Mouse (Mus musculus): ENCODE data around the gene Eps8l2. TPM values are rescaled to one million over a fixed set of nuclear protein-coding genes. Genes with fewer than 3 reads are reported as not detected.
"Not testable (repeated sequence)": the region's sequence is repeated elsewhere in the genome, so short reads cannot be mapped to it uniquely, and the experiment has no call there.

Gene Eps8l2
- polyA plus RNA-seq, 2 experiments from 2014 or later, result not detected

DNA sequence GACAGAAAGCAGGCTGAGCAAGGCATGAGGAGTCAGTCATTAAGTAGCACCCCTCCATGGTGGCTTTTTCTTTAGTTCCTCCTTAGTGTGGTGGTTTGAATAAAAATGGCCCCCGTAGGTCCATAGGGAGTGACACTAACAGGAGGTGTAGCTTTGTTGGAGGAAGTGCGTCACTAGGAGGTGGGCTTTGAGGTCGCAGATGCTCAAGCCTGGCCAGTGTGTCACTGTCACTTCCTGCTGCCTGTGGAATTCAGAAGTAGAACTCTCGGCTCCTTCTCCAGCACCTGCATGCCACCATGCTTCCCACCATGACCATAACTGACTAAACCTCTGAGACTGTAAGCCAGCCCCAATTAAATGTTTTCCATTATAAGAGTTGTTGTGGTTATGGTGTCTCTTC, 28.7 kb downstream of the Eps8l2 start:
- no peak for ATAC-seq

DNA sequence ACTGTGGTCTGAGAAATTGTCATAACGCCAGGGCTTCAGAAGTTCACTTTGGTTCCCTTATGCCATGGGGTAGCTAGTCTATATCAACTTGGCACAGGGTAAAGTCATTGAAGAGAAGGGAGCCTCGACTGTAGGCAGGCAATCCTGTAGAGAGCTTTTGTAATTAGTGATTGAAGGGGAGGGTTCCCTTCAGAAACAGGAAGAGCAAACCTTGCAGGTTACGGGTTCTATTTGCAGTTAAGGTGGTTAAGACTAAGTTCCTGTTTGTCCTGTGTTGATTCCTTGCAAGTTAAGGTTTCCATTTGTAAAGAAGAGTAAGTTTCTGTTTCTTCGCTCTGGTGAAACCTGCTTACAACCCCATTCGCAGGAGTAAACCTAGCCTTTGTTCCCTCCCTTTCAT, 31.2 kb downstream of the Eps8l2 start:
- ATAC-seq, result peak; percentile 88

- no peak for ATAC-seq
These were observed 33.4 kb downstream of the Eps8l2 start for GRCm38 (mm10) chr7:141371942-141372595.

- ATAC-seq, result no peak
These were observed 34.9 kb downstream of the Eps8l2 start for GRCm38 (mm10) chr7:141373611-141374010.

DNA sequence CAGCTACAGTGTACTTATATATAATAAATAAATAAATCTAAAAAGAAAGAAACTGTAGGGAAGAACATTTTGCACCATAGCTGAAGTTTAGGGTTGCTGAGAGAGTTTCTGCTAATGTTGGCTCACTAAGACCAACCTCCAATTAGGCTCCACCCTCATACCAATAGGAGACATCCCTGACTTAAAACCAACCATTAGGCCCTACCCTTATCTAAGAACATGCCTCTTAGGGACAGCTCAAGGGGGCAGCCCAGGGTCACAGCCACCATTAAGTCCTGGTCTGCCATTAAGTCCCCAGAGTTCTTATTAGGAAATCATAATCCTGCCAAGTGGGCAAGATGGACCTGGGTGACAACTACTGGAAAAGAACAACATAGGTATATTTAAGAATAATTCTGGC, 35.7 kb downstream of the Eps8l2 start:
- no peak for ATAC-seq

GRCm38 (mm10) chr7:141379584-141379983, 40.9 kb downstream of the Eps8l2 start:
- no peak for ATAC-seq

GRCm38 (mm10) chr7:141381068-141381835, 42.6 kb downstream of the Eps8l2 start:
- ATAC-seq, result no peak

- ATAC-seq, result no peak
These were observed 49.3 kb downstream of the Eps8l2 start for GRCm38 (mm10) chr7:141387807-141388486.

- ATAC-seq, result no peak
These were observed 49.9 kb downstream of the Eps8l2 start for GRCm38 (mm10) chr7:141388487-141389109.

DNA sequence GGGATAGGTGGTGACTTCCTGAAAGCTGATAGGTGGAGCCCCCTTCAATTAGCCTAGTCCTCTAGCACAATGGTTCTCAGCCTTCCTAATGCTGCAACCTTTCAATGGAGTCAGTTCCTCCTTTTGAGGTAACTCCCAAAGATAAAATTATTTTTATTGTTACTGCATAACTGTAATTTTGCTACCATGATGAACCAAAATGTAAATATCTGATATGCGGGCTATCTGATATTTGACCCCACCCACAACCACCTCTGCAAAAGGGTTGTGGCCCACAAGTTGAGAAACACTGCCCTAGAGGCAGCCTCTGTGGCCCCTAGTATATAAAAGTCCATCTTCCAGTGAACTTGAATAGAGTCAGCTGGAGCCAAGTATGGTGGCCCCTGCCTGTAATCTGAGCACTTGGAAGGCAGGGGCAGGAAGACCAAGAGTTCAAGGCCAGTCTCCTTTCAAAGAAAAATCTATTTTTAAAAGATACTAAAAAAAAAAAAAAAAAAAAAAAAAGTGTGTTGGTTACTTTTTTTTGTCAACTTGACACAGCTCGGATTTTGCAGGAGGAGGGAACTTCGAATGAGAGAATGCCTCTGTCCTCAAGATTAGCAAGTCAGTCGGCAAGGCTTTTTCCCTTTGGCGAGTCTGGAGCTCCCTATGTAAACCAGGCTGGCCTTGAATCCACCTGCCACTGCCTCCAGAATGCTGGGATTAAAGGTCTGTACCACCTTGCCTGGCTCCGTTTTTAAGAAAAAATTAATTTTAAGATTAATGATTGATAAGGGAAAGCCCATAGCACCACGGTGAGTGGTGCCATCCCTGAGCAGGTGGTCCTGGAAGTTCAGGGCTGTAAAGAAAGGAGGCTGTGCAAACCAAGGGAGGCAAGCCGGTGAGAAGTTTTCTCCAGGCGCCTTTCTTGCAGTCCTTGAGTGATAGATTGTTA, 51.9 kb downstream of the Eps8l2 start:
- no peak for ATAC-seq

DNA sequence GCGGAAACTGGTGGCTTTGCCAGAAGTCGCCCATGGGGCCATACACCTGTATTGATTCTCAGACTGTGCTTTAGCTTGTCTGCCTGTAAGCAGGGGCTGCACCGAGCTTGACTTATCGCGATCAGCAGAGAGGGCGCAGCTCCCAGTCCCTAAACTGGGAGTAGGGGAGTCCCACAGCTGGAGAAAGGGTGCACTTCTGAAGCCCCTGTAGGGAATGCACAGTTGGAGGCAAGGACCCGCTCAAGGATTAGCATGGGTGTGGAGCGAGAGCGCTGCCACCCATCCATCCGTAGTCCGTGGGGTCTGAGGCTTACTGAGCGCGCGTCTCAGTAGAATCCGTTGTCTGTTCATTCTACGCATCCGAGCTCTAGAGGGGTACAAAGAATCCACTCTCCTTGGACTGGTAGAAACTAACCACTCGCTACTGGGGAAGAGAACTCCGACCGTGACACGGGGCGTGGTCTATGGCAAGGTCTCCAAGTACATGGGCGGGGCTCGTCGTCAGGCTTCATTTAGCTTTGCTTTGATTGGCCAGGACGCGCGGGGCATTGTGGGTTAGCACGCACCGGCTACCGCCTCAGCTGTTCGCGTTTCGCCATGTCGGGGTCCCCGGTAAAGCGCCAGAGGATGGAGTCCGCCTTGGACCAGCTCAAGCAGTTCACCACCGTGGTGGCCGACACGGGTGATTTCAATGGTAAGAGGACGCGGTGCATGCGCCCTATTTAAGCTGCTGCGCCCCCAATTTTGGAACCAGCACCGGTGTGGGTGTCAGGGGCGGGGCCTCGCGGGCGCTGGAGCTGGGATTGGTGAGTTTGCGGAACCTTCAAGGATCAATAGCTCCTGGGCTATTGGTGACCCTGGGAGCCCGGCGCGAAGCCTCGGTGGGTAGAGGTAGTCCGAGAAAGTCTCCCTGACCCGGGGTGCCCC, 53.2 kb downstream of the Eps8l2 start, which contains the start of gene Taldo1:
Gene Taldo1, plus strand, starts transcription at position 575 of the 927 bp plus-strand sequence.
- peak; percentile 94 for ATAC-seq

DNA sequence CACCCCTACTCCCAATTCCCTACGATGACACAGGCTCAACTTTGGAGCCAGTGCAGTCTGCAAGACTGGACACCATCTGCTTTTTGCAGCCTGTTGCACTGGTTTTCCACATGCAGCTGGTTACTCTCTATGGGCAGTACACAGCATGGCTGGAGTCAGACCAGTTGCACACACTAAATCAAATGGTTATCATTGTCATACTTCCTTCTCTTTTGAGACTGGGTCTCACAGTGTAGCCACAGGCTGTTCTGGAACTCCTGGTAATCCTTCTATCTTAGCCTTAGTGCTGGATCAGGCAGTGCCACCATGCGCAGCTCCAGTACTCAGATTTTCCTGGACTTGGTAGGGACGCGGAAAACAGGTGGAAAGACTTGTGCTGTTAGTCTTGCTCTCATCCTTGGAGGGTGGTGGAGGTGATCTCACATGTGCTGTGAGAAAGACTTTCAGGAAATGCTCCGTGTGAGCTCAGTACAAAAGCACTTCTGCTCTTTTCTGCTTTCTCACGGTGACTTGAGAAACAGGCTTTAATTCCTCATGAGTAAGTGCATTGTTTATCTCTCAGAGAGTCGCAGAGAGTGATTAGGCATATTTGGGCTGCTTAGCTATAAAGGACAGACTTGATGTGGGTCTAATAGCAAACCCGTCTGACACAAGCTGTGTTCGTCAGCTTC, 54.0 kb downstream of the Eps8l2 start:
- ATAC-seq, result no peak

DNA sequence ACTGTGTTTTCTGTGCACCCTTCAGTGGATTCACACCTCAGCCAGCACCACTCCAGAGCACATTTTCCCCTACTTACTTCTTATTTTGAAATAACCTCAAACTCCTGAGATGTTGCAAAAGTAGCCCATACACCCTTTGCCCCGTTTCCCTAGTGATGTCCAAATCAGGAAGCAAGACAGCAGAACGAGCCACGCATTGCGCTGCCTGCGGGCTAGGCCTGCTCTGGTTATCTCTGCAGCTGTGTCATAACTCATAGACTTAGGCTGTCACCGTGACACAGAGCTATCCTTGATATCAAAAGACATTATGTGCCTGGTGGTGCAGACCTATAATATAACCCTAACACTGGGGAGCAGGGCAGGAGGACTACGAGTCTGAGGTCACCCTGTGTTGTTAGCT, 55.5 kb downstream of the Eps8l2 start:
- ATAC-seq, result no peak

GRCm38 (mm10) chr7:141394771-141395170, 56.1 kb downstream of the Eps8l2 start:
- no peak for ATAC-seq

GRCm38 (mm10) chr7:141395348-141395747, 56.7 kb downstream of the Eps8l2 start:
- no peak for ATAC-seq

DNA sequence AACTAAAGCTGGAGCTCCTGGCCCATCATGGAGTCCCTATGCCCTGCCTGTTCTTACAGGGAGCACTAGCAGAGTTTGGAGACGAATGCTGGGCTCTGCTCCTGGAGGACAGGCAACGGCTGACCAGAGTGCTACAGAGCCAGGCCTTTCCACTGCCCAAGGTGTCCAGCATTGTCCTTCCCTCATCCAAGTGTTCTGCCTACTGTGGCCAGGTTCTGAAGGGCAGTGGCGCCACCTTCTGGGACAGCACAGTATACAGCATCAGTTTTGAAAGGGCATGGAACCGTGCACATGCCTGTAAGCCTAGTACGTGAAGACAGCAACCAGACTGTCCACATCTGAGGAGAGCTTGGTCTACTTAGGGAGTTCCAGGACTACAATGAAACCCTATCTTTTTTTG, 64.6 kb downstream of the Eps8l2 start:
- ATAC-seq, result peak; percentile 65

DNA sequence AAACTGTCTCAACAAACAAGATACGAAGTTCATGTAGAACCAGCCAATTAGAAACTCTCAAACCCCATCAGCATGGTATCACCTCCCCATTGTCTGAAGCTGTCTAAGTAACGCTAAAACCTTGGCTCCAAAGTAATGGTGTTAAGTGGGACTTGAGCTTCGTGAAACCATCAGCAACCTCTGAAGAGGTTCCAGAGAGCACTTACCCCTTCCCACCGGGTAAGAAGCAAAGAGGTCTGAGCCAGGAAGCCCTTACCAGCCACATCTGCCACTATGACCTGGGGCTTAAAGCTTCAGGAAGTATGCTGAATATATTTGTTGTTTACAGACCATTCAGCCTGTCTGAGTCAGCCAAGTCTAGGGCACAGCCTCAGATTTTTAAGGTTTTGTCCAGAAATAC, 66.8 kb downstream of the Eps8l2 start:
- ATAC-seq, result no peak

DNA sequence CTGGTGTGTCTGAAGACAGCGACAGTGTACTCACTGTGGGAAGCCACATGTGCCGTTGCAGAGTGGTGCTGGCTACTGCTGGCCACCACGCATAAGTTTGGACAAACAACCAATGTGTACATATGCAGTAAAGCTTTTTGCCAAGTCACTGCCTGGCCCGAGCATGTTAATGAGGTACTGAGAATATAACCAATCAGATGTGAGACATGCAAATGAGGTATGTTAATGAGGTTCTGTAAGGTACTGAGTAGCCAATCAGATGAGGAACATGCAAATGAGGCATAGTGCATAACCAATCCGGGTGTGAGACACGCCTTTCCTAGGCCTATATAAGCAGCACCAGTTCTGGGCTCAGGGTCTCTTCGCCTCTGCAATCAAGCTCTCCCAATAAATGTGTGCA, 69.0 kb downstream of the Eps8l2 start:
- not testable (repeated sequence) for ATAC-seq

DNA sequence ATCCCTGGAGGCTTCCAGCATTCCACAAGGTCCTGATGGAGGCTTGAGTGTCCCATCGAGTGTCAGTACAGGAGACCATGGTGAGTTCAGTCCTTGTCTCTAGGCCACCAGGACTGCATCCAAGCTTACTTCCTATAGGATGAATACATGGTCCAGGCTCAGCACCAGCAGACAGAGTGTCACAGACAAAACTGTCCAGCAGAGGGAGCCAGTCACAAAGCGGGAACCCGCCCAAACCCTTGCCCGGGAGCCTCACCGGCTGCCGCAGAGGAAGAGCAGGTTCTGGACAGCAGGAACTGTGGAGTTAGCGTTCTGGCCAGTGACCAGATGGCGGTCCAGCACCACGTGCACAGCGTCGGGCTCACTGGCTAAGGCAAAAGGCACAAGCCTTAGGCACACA, 70.2 kb downstream of the Eps8l2 start:
- peak; percentile 81 for ATAC-seq

- no peak for ATAC-seq
These were observed 72.0 kb downstream of the Eps8l2 start for GRCm38 (mm10) chr7:141410631-141411030.

Measured in activated CD4-positive, CD25-positive, alpha-beta regulatory T cell, adult 4 months (primary cell).